Mouse (Mus musculus): ENCODE data around the gene Pip4k2a. TPM values are rescaled to one million over a fixed set of nuclear protein-coding genes. Genes with fewer than 3 reads are reported as not detected.

Gene Pip4k2a
- polyA plus RNA-seq, 1 experiment from 2014 or later = 13.5 TPM

DNA sequence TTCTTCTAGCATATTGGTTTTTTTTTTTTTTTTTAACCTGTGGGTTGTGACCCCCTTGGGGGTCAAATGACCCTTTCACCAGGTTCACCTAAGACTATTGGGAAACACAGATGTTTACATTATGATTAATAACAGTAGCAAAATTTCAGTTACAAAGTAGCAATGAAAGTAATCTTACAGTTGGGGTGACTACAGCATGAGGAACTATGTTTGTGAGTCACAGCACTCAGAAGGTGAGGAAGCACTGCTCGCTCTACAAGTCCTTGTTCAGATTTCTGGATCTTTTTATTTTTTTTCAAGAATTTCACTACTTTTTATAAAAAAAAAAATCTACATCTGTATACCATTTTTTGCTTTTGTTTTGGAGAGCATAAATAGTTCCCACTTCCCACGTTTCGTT, 26.4 kb downstream of the Pip4k2a start:
- Histone ChIP-seq H3K4me2 (ENCODE audit: low read depth, low read length) (no peak overlapping the region), H3K9me3 (replicated peaks; ENCODE audit: control insufficient read depth, low read length) (no peaks in the 10 kb centered on the region), H3K4me3 (ENCODE audit: low read depth, low read length) (no peak overlapping the region), H3K27ac (ENCODE audit: low read length) (no peak overlapping the region), H3K4me1 (ENCODE audit: control insufficient read depth, low read depth, low read length) (peaks cover 46% of the 10 kb centered on the region), H3K27me3 (ENCODE audit: control insufficient read depth, insufficient read depth, low read depth, low read length) (no peaks in the 10 kb centered on the region), H3K9ac (ENCODE audit: low read depth, low read length) (no peak overlapping the region), H3K36me3 (ENCODE audit: control insufficient read depth, insufficient read depth) (no peaks in the 10 kb centered on the region)
- no peak for ATAC-seq (ENCODE audit: low read depth)
- 74% methylated on average over 3 of the region's 3 CpGs for WGBS (ENCODE audit: insufficient replicate concordance)

DNA sequence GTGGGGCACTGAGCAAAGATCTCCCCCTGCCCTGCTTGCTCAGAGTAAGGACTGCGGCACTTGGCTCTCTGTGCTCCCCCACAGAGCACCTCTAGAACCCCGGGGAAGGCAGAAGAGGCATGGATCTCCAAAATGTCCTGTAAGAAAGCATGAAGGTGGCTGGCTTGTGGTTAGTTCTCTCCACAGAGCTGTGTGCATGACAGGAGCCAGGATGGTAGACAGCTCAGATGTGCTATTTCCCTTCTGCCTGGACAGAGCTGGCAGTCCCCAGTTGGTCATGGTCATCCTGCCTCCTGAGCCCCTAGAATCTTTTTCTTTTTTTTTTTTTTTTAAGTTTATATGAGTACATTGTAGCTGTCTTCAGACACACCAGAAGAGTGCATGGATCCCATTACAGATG, 27.5 kb downstream of the Pip4k2a start:
- Histone ChIP-seq H3K36me3 (ENCODE audit: control insufficient read depth, insufficient read depth) (no peaks in the 10 kb centered on the region), H3K27me3 (ENCODE audit: control insufficient read depth, insufficient read depth, low read depth, low read length) (no peaks in the 10 kb centered on the region), H3K4me2 (ENCODE audit: low read depth, low read length) (no peak overlapping the region), H3K9ac (ENCODE audit: low read depth, low read length) (no peak overlapping the region; the same call in 1 of the 2 replicates), H3K4me1 (ENCODE audit: control insufficient read depth, low read depth, low read length) (peaks cover 49% of the 10 kb centered on the region), H3K4me3 (ENCODE audit: low read depth, low read length) (no peak overlapping the region), H3K27ac (ENCODE audit: low read length) (peak overlapping the region; percentile 74), H3K9me3 (replicated peaks; ENCODE audit: control insufficient read depth, low read length) (no peaks in the 10 kb centered on the region)
- WGBS (ENCODE audit: insufficient replicate concordance) = 56% methylated on average over 2 of the region's 2 CpGs
- no peak for ATAC-seq (ENCODE audit: low read depth)

DNA sequence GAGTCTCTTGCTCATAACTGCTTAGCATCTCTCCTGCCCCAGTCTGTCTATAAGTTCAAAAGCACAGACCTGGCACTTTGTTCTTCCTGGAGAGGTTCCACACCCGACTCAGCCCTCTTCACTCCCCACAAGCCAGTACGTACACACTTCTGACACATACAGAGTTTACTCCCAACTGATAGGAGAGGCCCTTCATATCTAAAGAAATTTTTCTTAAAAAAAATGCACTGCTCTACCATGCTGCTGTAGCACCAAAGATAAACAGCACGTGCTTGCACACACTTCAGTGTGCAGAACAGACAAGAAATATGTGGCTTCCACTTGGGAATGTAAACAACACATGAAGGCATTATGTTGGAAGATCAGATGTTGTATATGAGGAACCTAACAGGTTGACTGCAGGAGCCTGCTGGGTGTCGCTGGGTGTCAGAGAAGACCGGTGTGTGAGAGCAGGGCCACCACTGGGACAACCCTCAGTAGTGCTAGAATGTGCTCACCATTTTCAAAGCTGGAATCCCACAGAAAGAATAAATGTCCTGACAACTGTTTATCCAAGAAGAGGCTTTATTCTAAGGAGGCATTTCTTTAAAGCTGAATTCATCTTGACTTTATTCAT, 28.8 kb downstream of the Pip4k2a start:
- H3K27me3 ChIP-seq (ENCODE audit: control insufficient read depth, insufficient read depth, low read depth, low read length) = no peaks in the 10 kb centered on the region
- H3K4me2 ChIP-seq (ENCODE audit: low read depth, low read length) = peak overlapping the region; percentile 44
- no peaks in the 10 kb centered on the region for H3K9me3 ChIP-seq (replicated peaks; ENCODE audit: control insufficient read depth, low read length)
- H3K27ac ChIP-seq (ENCODE audit: low read length) = peak overlapping the region; percentile 89
- H3K4me1 ChIP-seq (ENCODE audit: control insufficient read depth, low read depth, low read length) = peaks cover 45% of the 10 kb centered on the region
- 0 out of 2 replicates have a peak overlapping the region, but pooled peaks have one; percentile 12 for H3K4me3 ChIP-seq (ENCODE audit: low read depth, low read length)
- ATAC-seq (ENCODE audit: low read depth) = peak; percentile 95
- no peaks in the 10 kb centered on the region for H3K36me3 ChIP-seq (ENCODE audit: control insufficient read depth, insufficient read depth)
- 17% methylated on average over 5 of the region's 5 CpGs for WGBS (ENCODE audit: insufficient replicate concordance)
- H3K9ac ChIP-seq (ENCODE audit: low read depth, low read length) = 0 out of 2 replicates have a peak overlapping the region, but pooled peaks have one; percentile 36

- Histone ChIP-seq H3K4me3 (ENCODE audit: low read depth, low read length) (no peak overlapping the region), H3K4me1 (ENCODE audit: control insufficient read depth, low read depth, low read length) (peaks cover 48% of the 10 kb centered on the region), H3K36me3 (ENCODE audit: control insufficient read depth, insufficient read depth) (no peaks in the 10 kb centered on the region), H3K4me2 (ENCODE audit: low read depth, low read length) (no peak overlapping the region), H3K27me3 (ENCODE audit: control insufficient read depth, insufficient read depth, low read depth, low read length) (no peaks in the 10 kb centered on the region), H3K9ac (ENCODE audit: low read depth, low read length) (no peak overlapping the region), H3K9me3 (replicated peaks; ENCODE audit: control insufficient read depth, low read length) (no peaks in the 10 kb centered on the region), H3K27ac (ENCODE audit: low read length) (no peak overlapping the region)
- WGBS (ENCODE audit: insufficient replicate concordance) = 79% methylated on average over 5 of the region's 5 CpGs
- ATAC-seq (ENCODE audit: low read depth) = no peak
Observed at GRCm38 (mm10) chr2:18967451-18968063, 30.4 kb downstream of the Pip4k2a start.

- Histone ChIP-seq H3K4me2 (ENCODE audit: low read depth, low read length) (no peak overlapping the region), H3K27ac (ENCODE audit: low read length) (no peak overlapping the region), H3K36me3 (ENCODE audit: control insufficient read depth, insufficient read depth) (no peaks in the 10 kb centered on the region), H3K4me1 (ENCODE audit: control insufficient read depth, low read depth, low read length) (peaks cover 53% of the 10 kb centered on the region), H3K4me3 (ENCODE audit: low read depth, low read length) (no peak overlapping the region), H3K9ac (ENCODE audit: low read depth, low read length) (no peak overlapping the region), H3K27me3 (ENCODE audit: control insufficient read depth, insufficient read depth, low read depth, low read length) (no peaks in the 10 kb centered on the region), H3K9me3 (replicated peaks; ENCODE audit: control insufficient read depth, low read length) (no peaks in the 10 kb centered on the region)
- 65% methylated on average over 5 of the region's 5 CpGs for WGBS (ENCODE audit: insufficient replicate concordance)
- no peak for ATAC-seq (ENCODE audit: low read depth)
Observed at GRCm38 (mm10) chr2:18966566-18966965, 31.4 kb downstream of the Pip4k2a start.

DNA sequence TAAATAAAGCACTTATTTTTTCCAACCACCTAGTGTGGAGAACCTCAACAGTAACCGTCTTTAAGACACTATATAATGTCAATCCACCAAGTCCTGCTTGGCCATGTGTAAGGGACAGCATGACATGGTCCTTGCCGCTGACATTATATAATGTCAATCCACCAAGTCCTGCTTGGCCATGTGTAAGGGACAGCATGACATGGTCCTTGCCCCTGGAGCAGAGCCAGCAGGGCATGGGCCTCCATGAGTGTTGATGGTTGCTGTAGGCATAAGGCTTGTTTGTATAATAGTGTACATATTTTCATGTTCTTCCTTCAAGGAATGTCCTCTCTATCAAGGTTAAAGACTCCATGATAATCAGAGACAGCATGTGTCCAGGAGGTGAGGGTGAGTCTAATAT, 32.0 kb downstream of the Pip4k2a start:
- Histone ChIP-seq H3K9ac (ENCODE audit: low read depth, low read length) (no peak overlapping the region), H3K9me3 (replicated peaks; ENCODE audit: control insufficient read depth, low read length) (no peaks in the 10 kb centered on the region), H3K27me3 (ENCODE audit: control insufficient read depth, insufficient read depth, low read depth, low read length) (no peaks in the 10 kb centered on the region), H3K27ac (ENCODE audit: low read length) (no peak overlapping the region), H3K36me3 (ENCODE audit: control insufficient read depth, insufficient read depth) (no peaks in the 10 kb centered on the region), H3K4me1 (ENCODE audit: control insufficient read depth, low read depth, low read length) (peaks cover 50% of the 10 kb centered on the region), H3K4me3 (ENCODE audit: low read depth, low read length) (no peak overlapping the region), H3K4me2 (ENCODE audit: low read depth, low read length) (no peak overlapping the region)
- ATAC-seq (ENCODE audit: low read depth) = no peak
- WGBS (ENCODE audit: insufficient replicate concordance) = 88% methylated on average over 2 of the region's 2 CpGs

DNA sequence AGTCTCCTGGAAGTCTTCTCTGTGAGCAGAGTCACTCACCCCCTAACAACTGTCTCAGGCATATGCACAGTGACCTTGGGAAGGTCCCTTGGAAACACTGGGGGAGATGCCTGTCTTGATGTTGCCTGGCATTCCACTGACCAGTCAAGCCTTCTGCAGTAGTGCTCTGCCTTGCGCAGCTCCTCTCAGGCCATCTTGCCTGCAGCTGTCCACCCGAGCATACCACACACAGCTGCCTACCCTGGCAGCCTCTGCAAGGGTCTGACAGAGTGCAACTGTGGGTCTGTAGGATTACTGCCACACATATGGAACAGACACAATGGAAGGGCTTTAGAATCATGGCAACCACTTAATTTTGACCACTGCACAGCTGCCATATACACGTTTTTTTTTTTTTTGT, 32.8 kb downstream of the Pip4k2a start:
- 81% methylated on average over 3 of the region's 3 CpGs for WGBS (ENCODE audit: insufficient replicate concordance)
- Histone ChIP-seq H3K27ac (ENCODE audit: low read length) (no peak overlapping the region), H3K4me1 (ENCODE audit: control insufficient read depth, low read depth, low read length) (peaks cover 42% of the 10 kb centered on the region), H3K36me3 (ENCODE audit: control insufficient read depth, insufficient read depth) (no peaks in the 10 kb centered on the region), H3K9me3 (replicated peaks; ENCODE audit: control insufficient read depth, low read length) (no peaks in the 10 kb centered on the region), H3K9ac (ENCODE audit: low read depth, low read length) (no peak overlapping the region), H3K4me3 (ENCODE audit: low read depth, low read length) (no peak overlapping the region), H3K4me2 (ENCODE audit: low read depth, low read length) (no peak overlapping the region), H3K27me3 (ENCODE audit: control insufficient read depth, insufficient read depth, low read depth, low read length) (no peaks in the 10 kb centered on the region)
- no peak for ATAC-seq (ENCODE audit: low read depth)

DNA sequence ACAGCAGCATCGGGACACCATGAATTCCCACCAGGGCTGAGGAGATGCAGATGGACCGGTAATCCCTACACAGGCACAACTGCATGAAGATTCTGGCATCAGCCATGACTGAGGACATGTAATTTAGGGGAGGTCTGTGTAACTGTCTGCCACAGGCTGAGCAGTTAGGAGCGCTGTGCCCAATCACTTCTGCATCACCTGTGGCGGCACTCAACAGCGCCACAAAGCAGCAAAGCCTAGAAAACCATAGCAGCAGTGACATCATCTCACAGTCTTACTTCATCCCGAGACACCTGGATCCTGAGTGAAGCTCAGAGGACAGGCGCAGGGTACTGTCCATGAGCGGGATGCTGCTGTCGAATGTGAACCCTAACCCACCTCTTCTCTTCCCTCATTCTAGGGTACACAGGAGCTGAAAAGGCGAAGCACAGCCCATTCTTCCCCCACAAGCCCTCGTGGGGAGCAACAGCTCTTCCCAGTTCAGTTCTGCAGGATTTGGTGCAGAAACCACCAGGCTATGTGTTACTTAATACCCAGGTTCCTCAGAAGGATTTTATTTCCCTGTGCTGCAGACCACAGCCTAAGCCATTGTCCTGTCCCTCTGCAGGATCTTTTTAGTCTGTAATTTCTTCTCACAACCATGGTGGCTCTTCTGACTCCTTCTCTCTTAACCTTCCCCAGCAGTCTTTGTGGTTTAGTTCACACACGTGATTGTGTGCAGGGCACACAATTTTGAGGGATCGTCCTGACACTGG, 34.5 kb downstream of the Pip4k2a start:
- ATAC-seq (ENCODE audit: low read depth) = no peak; the same call in 1 of the 2 replicates
- Histone ChIP-seq H3K4me1 (ENCODE audit: control insufficient read depth, low read depth, low read length) (peaks cover 37% of the 10 kb centered on the region), H3K9me3 (replicated peaks; ENCODE audit: control insufficient read depth, low read length) (no peaks in the 10 kb centered on the region), H3K9ac (ENCODE audit: low read depth, low read length) (no peak overlapping the region), H3K27ac (ENCODE audit: low read length) (no peak overlapping the region; the same call in 1 of the 2 replicates), H3K27me3 (ENCODE audit: control insufficient read depth, insufficient read depth, low read depth, low read length) (no peaks in the 10 kb centered on the region), H3K36me3 (ENCODE audit: control insufficient read depth, insufficient read depth) (no peaks in the 10 kb centered on the region), H3K4me2 (ENCODE audit: low read depth, low read length) (no peak overlapping the region), H3K4me3 (ENCODE audit: low read depth, low read length) (no peak overlapping the region)
- WGBS (ENCODE audit: insufficient replicate concordance) = 70% methylated on average over 13 of the region's 13 CpGs

DNA sequence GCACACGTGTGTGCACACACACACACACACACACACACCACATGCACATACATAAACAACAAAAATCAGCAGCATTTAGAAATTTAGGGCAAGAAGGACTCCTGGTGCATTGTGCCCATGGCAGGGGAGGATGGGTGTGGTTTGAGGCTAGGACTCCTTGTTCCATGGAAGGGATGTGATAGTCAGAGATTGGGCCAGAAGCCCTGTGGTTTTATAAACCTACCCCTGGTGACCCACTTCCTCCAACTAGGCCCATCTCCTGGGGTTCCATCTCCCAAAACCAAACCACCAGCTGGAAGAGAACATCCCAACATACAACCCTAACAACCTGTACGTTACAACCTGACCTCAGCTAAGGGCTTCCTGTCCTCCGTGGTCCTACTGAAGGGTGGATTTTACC, 35.4 kb downstream of the Pip4k2a start:
- ATAC-seq (ENCODE audit: low read depth) = no peak
- Histone ChIP-seq H3K27me3 (ENCODE audit: control insufficient read depth, insufficient read depth, low read depth, low read length) (no peaks in the 10 kb centered on the region), H3K9ac (ENCODE audit: low read depth, low read length) (no peak overlapping the region; the same call in 1 of the 2 replicates), H3K4me3 (ENCODE audit: low read depth, low read length) (no peak overlapping the region), H3K9me3 (replicated peaks; ENCODE audit: control insufficient read depth, low read length) (no peaks in the 10 kb centered on the region), H3K4me1 (ENCODE audit: control insufficient read depth, low read depth, low read length) (peaks cover 44% of the 10 kb centered on the region), H3K4me2 (ENCODE audit: low read depth, low read length) (no peak overlapping the region), H3K36me3 (ENCODE audit: control insufficient read depth, insufficient read depth) (no peaks in the 10 kb centered on the region), H3K27ac (ENCODE audit: low read length) (no peak overlapping the region)
- 39% methylated on average over 3 of the region's 3 CpGs for WGBS (ENCODE audit: insufficient replicate concordance)
